Mouse (Mus musculus): ENCODE measurements around the gene Hist1h4b. TPM values are rescaled to one million over a fixed set of nuclear protein-coding genes. Genes with fewer than 3 reads are reported as not detected.

Hist1h4b gene
- polyA plus RNA-seq, 1 experiment: 8.3 TPM

GRCm38 (mm10) chr13:23725213-23725612 lies 31.6 kb upstream of the Hist1h4b start:
- no peaks in the 10 kb centered on the region for H3K4me1 ChIP-seq (ENCODE audit: control insufficient read depth, insufficient read depth, low read length)
- TF ChIP-seq CTCF (IDR thresholded peaks at IDR 0.05; ENCODE audit: extremely low read depth, insufficient read depth, low read length): no peak
- TF ChIP-seq POLR2A (IDR thresholded peaks at IDR 0.05; ENCODE audit: extremely low read depth, insufficient read depth, low read length): no peak
- H3K4me3 ChIP-seq (ENCODE audit: insufficient read depth, low read length): no peak overlapping the region
- no peak overlapping the region for H3K27ac ChIP-seq (ENCODE audit: insufficient read depth, low read length)

GRCm38 (mm10) chr13:23728472-23729191 lies 28.2 kb upstream of the Hist1h4b start:
- TF ChIP-seq POLR2A (IDR thresholded peaks at IDR 0.05; ENCODE audit: extremely low read depth, insufficient read depth, low read length) (no peak), CTCF (IDR thresholded peaks at IDR 0.05; ENCODE audit: extremely low read depth, insufficient read depth, low read length) (no peak)
- Histone ChIP-seq H3K4me3 (ENCODE audit: insufficient read depth, low read length) (no peak overlapping the region), H3K4me1 (ENCODE audit: control insufficient read depth, insufficient read depth, low read length) (peaks cover 2% of the 10 kb centered on the region; the same call in 1 of the 2 replicates), H3K27ac (ENCODE audit: insufficient read depth, low read length) (no peak overlapping the region)

- H3K4me1 ChIP-seq (ENCODE audit: control insufficient read depth, insufficient read depth, low read length): peaks cover 2% of the 10 kb centered on the region; the same call in 1 of the 2 replicates
Measured at GRCm38 (mm10) chr13:23729192-23729525, 27.7 kb upstream of the Hist1h4b start.

GRCm38 (mm10) chr13:23729706-23730105 lies 27.1 kb upstream of the Hist1h4b start:
- TF ChIP-seq POLR2A (IDR thresholded peaks at IDR 0.05; ENCODE audit: extremely low read depth, insufficient read depth, low read length) (no peak), CTCF (IDR thresholded peaks at IDR 0.05; ENCODE audit: extremely low read depth, insufficient read depth, low read length) (no peak)
- Histone ChIP-seq H3K27ac (ENCODE audit: insufficient read depth, low read length) (no peak overlapping the region), H3K4me1 (ENCODE audit: control insufficient read depth, insufficient read depth, low read length) (peaks cover 2% of the 10 kb centered on the region; the same call in 1 of the 2 replicates), H3K4me3 (ENCODE audit: insufficient read depth, low read length) (no peak overlapping the region)

More at GRCm38 (mm10) chr13:23729192-23729525, 27.7 kb upstream of the Hist1h4b start:
- TF ChIP-seq CTCF (IDR thresholded peaks at IDR 0.05; ENCODE audit: extremely low read depth, insufficient read depth, low read length): no peak
- TF ChIP-seq POLR2A (IDR thresholded peaks at IDR 0.05; ENCODE audit: extremely low read depth, insufficient read depth, low read length): no peak
- Histone ChIP-seq H3K4me3 (ENCODE audit: insufficient read depth, low read length) (no peak overlapping the region), H3K27ac (ENCODE audit: insufficient read depth, low read length) (no peak overlapping the region)

- Histone ChIP-seq H3K27ac (ENCODE audit: insufficient read depth, low read length) (no peak overlapping the region), H3K4me3 (ENCODE audit: insufficient read depth, low read length) (no peak overlapping the region), H3K4me1 (ENCODE audit: control insufficient read depth, insufficient read depth, low read length) (peaks cover 2% of the 10 kb centered on the region; the same call in 1 of the 2 replicates)
- TF ChIP-seq CTCF (IDR thresholded peaks at IDR 0.05; ENCODE audit: extremely low read depth, insufficient read depth, low read length): no peak
- TF ChIP-seq POLR2A (IDR thresholded peaks at IDR 0.05; ENCODE audit: extremely low read depth, insufficient read depth, low read length): no peak
Measured at GRCm38 (mm10) chr13:23730479-23730878, 26.3 kb upstream of the Hist1h4b start.

- peaks cover 2% of the 10 kb centered on the region; the same call in 1 of the 2 replicates for H3K4me1 ChIP-seq (ENCODE audit: control insufficient read depth, insufficient read depth, low read length)
- no peak overlapping the region for H3K27ac ChIP-seq (ENCODE audit: insufficient read depth, low read length)
- TF ChIP-seq CTCF (IDR thresholded peaks at IDR 0.05; ENCODE audit: extremely low read depth, insufficient read depth, low read length) (peak; percentile 88), POLR2A (IDR thresholded peaks at IDR 0.05; ENCODE audit: extremely low read depth, insufficient read depth, low read length) (no peak)
- H3K4me3 ChIP-seq (ENCODE audit: insufficient read depth, low read length): no peak overlapping the region
Measured at GRCm38 (mm10) chr13:23732156-23732804, 24.5 kb upstream of the Hist1h4b start.

- H3K4me3 ChIP-seq (ENCODE audit: insufficient read depth, low read length): no peak overlapping the region
- no peak overlapping the region for H3K27ac ChIP-seq (ENCODE audit: insufficient read depth, low read length)
- no peak for TF ChIP-seq POLR2A (IDR thresholded peaks at IDR 0.05; ENCODE audit: extremely low read depth, insufficient read depth, low read length)
- peaks cover 1% of the 10 kb centered on the region; the same call in 1 of the 2 replicates for H3K4me1 ChIP-seq (ENCODE audit: control insufficient read depth, insufficient read depth, low read length)
Measured at GRCm38 (mm10) chr13:23737091-23737490, 19.7 kb upstream of the Hist1h4b start.

GRCm38 (mm10) chr13:23738041-23738440 lies 18.8 kb upstream of the Hist1h4b start:
- H3K27ac ChIP-seq (ENCODE audit: insufficient read depth, low read length): peak overlapping the region; percentile 60; the same call in 1 of the 2 replicates
- TF ChIP-seq POLR2A (IDR thresholded peaks at IDR 0.05; ENCODE audit: extremely low read depth, insufficient read depth, low read length): no peak
- no peak for TF ChIP-seq CTCF (IDR thresholded peaks at IDR 0.05; ENCODE audit: extremely low read depth, insufficient read depth, low read length)
- no peaks in the 10 kb centered on the region for H3K4me1 ChIP-seq (ENCODE audit: control insufficient read depth, insufficient read depth, low read length)
- peak overlapping the region; percentile 67; the same call in 1 of the 2 replicates for H3K4me3 ChIP-seq (ENCODE audit: insufficient read depth, low read length)

GRCm38 (mm10) chr13:23738677-23739068 lies 18.1 kb upstream of the Hist1h4b start, which contains the start of gene Hist1h1c:
TSS of gene Hist1h1c (plus strand) at chr13:23738808.
- Histone ChIP-seq H3K4me1 (ENCODE audit: control insufficient read depth, insufficient read depth, low read length) (no peaks in the 10 kb centered on the region), H3K4me3 (ENCODE audit: insufficient read depth, low read length) (peak within 1 kb of the TSS; percentile 67), H3K27ac (ENCODE audit: insufficient read depth, low read length) (peak within 1 kb of the TSS; percentile 73)
- TF ChIP-seq CTCF (IDR thresholded peaks at IDR 0.05; ENCODE audit: extremely low read depth, insufficient read depth, low read length) (no peak), POLR2A (IDR thresholded peaks at IDR 0.05; ENCODE audit: extremely low read depth, insufficient read depth, low read length) (peak; percentile 97)
